Mouse (Mus musculus) spleen, adult 2 months (tissue): Measurements from ENCODE around the gene Ptgis. TPM values are rescaled to one million over a fixed set of nuclear protein-coding genes. Genes with fewer than 3 reads are reported as not detected.

Experiments used
- DNase-seq, 2 experiments: peaks; one replicate each; pipeline versions ENCODE4 v3.0.0 to v3.0.0-alpha.2; 2012 to 2021; ENCODE audit warnings: low spot score in 2 of 2, low read depth in 1 of 2
- H3K27ac ChIP-seq: fragments of 200-500 bp; 2 replicates; pipeline ENCODE4 v1.5.1; 2012; ENCODE audit warnings: low read length, inconsistent platforms; ENCODE audit not compliant: insufficient read depth
- H3K27me3 ChIP-seq: fragments of 200-500 bp; 2 replicates; pipeline ENCODE4 v1.6.1; 2012; ENCODE audit warnings: mild to moderate bottlenecking, moderate library complexity, low read length, inconsistent platforms; ENCODE audit not compliant: control insufficient read depth, insufficient read depth
- H3K36me3 ChIP-seq: fragments of 200-500 bp; 2 replicates; pipeline ENCODE4 v1.6.1; 2012; ENCODE audit warnings: mild to moderate bottlenecking, low read length, inconsistent platforms; ENCODE audit not compliant: control insufficient read depth, insufficient read depth
- H3K4me1 ChIP-seq: fragments of 200-500 bp; 2 replicates; pipeline ENCODE4 v1.6.1; 2011; ENCODE audit warnings: inconsistent platforms; ENCODE audit not compliant: control insufficient read depth, insufficient read depth, insufficient read length
- H3K4me3 ChIP-seq: fragments of 200-500 bp; 2 replicates; pipeline ENCODE4 v1.5.1; 2011; ENCODE audit warnings: mild to moderate bottlenecking, inconsistent platforms; ENCODE audit not compliant: insufficient read depth, insufficient read length; ENCODE audit errors: extremely low read depth
- CTCF ChIP-seq: fragments of 200-500 bp; IDR thresholded peaks from 2 replicates; pipeline ENCODE4 v1.5.1; 2011; ENCODE audit warnings: mild to moderate bottlenecking, inconsistent platforms; ENCODE audit not compliant: insufficient read depth, insufficient read length, insufficient replicate concordance; ENCODE audit errors: extremely low read depth
- POLR2A ChIP-seq: fragments of 200-500 bp; IDR thresholded peaks from 2 replicates; pipeline ENCODE4 v1.6.1; 2011; ENCODE audit warnings: low read depth, low read length, inconsistent platforms
- WGBS: fragments of 180-500 bp; shearing (Covaris S2); methylation state at CpG from one replicate; pipeline ENCODE4 v1.1.7; 2018; 5-methylcytosine and 5-hydroxymethylcytosine counted together
- polyA plus RNA-seq: library from polyadenylated mRNA; depleted of rRNA; stranded (reverse); fragments of >200 nt; gene quantifications from 2 replicates; pipeline ENCODE4 v1.2.3, GENCODE M21; 2012

The Ptgis gene
- polyA plus RNA-seq, 1 experiment: 6.4 TPM

DNA sequence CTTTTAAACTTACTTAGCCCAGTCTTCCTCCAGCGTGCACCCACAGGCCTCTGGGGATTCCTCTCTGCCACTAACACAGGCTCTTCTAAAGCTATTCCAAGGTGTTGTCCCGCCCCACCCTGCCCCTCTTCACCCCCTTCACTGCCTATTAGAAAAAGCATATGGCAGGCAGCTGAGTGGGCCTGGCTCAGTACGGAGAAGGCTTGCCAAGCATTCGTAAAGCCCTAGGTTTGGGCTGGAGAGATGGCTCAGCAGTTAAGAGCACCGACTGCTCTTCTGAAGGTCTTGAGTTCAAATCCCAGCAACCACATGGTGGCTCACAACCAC, 7.4 kb downstream of the Ptgis start:
- TF ChIP-seq CTCF: no peak
- TF ChIP-seq POLR2A: no peak
- WGBS: 68% methylated on average over 5 of the region's 5 CpGs
- H3K4me1 ChIP-seq: no peaks in the 10 kb centered on the region
- H3K36me3 ChIP-seq: no peaks in the 10 kb centered on the region
- H3K27ac ChIP-seq: no peak overlapping the region
- H3K4me3 ChIP-seq: no peak overlapping the region
- no peak for DNase-seq
- H3K27me3 ChIP-seq: no peaks in the 10 kb centered on the region

DNA sequence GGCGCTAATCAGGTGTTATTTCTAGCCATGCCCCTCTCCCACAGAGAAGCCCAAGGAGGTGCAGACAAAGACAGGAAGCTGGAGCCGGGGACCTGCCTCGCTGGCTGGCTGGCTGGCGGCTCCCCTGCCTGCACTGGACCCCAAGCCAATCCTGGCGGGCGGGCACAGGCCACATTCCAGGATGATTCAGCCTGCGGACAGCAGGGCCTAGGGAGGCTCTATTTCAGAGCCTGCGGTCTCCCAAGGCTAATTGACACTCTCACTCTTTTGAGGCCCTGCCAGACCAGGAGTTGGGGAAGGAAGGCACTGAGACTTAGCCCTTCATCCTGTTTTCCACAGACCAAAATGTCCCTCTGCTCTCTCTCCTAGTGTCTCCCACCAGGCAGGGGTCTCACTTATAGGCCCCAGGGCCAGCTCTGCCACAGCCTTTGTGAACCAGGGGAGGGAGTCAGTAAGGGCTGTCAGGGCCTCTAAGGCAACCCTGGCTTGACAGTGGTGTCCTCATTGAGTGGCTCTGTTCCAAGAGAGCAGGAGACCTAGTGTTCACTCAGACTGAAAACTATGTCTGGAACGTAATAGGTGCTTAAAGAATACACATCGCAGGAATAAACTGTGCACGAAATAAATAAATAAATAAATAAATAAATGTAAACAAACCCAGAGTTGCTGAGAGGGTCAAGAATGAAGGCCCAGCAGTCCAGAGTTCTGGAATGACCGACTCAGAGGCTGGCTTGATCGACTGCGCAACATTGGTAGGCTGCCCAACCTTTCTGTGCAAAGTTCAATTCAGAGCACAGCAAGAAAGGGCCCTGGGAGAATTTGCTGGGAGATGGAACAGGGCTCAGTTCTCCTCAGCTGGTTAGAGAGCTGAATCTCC, 8.0 kb downstream of the Ptgis start:
- no peaks in the 10 kb centered on the region for H3K27me3 ChIP-seq
- no peak overlapping the region for H3K27ac ChIP-seq
- H3K4me1 ChIP-seq: no peaks in the 10 kb centered on the region
- no peak overlapping the region for H3K4me3 ChIP-seq
- WGBS: 84% methylated on average over 14 of the region's 14 CpGs
- no peak for DNase-seq
- TF ChIP-seq CTCF (no peak), POLR2A (no peak)
- no peaks in the 10 kb centered on the region for H3K36me3 ChIP-seq

DNA sequence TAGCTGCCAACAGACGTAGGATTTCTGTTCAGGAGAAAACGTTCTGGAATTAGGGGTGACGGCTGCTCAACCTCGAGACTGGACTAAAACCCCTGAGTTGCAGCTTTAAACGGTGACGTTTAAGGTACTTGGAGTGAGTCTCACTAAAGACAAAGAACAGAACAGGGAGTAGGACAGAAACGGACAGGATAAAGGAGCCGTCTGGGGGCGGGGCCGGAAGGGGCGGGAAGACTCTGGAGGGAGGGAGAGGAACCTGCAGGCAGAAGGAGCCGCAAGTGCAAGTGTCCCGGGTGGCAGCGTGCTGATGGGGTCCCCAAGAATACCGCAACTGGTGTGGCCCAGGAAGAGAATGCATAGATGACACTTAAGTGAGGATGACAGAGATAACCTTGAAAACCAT, 9.8 kb downstream of the Ptgis start:
- 30% methylated on average over 15 of the region's 15 CpGs for WGBS
- Histone ChIP-seq H3K36me3 (no peaks in the 10 kb centered on the region), H3K27me3 (no peaks in the 10 kb centered on the region), H3K4me3 (no peak overlapping the region), H3K4me1 (no peaks in the 10 kb centered on the region), H3K27ac (no peak overlapping the region)
- TF ChIP-seq POLR2A: no peak
- no peak for TF ChIP-seq CTCF
- DNase-seq: no peak

DNA sequence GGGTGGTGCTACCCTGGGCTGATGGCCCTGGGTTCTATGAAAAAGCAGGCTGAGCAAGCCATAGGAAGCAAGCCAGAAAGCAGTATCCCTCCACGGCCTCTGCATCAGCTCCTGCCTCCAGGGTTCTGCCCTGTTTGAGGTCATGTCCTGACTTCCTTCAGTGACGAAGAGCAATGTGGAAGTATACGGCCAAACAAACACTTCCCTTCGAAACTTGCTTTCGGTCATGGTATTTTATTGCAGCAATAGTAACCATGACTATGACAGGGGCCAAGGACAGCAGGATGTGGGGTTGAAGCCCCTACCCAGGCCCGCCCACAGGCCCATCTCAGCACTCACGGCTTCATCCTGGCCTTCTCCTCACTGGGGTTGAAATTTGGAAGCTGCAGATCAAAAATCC, 15.5 kb downstream of the Ptgis start:
- no peak overlapping the region for H3K4me3 ChIP-seq
- no peak overlapping the region for H3K27ac ChIP-seq
- no peaks in the 10 kb centered on the region for H3K27me3 ChIP-seq
- WGBS: 56% methylated on average over 7 of the region's 7 CpGs
- no peak for TF ChIP-seq CTCF
- TF ChIP-seq POLR2A: no peak
- H3K4me1 ChIP-seq: no peaks in the 10 kb centered on the region
- no peak for DNase-seq
- no peaks in the 10 kb centered on the region for H3K36me3 ChIP-seq

DNA sequence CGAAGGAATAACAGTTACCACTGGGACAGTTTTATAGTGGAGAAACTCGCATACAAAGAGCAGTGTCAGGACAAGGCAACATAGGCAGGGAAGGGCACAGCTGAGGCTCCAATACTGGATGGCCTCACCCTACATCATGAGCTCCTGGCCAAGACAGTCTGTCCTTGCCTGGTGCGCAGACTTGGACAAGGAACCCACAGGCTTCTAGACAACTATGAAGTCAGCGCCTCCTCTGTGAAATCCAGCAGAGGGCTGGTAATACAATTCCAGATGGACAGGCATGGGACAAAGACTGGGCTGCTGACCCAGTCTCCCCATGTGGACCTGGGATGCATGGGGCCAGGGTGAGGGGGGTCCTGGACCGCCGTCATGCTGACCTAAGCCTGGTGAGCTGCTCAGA, 16.2 kb downstream of the Ptgis start:
- 89% methylated on average over 6 of the region's 6 CpGs for WGBS
- Histone ChIP-seq H3K4me3 (no peak overlapping the region), H3K36me3 (no peaks in the 10 kb centered on the region), H3K4me1 (no peaks in the 10 kb centered on the region), H3K27ac (no peak overlapping the region), H3K27me3 (no peaks in the 10 kb centered on the region)
- no peak for DNase-seq
- TF ChIP-seq CTCF: no peak
- no peak for TF ChIP-seq POLR2A

DNA sequence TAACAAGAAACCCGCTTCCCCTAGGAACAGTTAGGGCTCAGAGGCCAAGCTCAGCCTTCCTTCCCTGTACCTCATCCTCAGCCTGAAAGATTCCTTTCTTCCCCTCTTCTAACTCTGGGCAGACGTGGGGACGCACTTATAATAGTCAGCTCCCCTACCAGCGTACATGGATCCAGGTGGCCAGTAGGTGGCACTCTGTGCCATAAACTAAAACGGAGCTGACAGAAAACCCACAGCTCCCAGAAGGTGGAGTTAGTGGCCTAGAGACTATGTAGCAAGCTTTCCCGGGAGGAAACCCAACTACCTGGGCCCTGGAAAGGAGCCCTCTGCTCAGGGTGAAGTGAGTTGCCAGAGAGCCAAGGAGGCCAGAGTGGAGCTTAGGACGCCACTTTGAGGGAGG, 18.3 kb downstream of the Ptgis start:
- Histone ChIP-seq H3K4me3 (no peak overlapping the region), H3K27ac (no peak overlapping the region), H3K36me3 (no peaks in the 10 kb centered on the region), H3K27me3 (no peaks in the 10 kb centered on the region), H3K4me1 (no peaks in the 10 kb centered on the region)
- WGBS: 24% methylated on average over 7 of the region's 7 CpGs
- TF ChIP-seq POLR2A: no peak
- TF ChIP-seq CTCF: peak; percentile 65; the same call in 1 of the 2 replicates
- DNase-seq: peak; percentile 36 to 54

DNA sequence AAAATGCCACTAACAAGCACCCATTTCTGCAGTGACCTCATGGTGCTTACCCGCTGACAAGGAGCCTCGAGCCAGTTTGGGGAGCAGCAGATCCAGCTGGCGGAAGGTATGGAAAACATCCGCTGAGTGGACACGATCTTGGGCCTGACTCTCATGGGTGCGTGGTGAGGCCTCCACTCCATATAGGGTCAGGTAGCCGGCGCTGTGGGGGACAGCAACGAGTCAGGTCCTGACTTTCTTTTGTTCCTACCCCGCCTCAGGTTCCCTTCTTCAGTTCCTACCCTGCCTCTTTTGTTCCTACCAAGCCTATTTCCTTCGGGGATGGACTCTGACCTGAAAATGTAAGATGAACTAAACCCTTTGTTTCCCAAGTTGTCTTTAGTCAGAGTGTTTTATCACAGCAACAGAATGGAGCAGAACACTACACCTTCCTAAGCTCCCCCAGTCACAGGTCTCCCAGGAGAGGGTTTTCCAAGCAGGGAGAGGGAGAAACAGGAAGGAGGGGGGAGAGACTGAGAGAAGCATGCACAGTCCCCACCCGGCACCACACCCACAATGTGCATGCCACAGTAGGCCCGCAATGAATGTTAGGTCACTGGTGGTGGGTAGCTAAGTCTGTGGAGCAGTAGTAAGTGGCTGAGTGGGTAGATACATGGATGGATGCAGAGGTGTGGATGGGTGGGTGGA, 19.1 kb downstream of the Ptgis start:
- WGBS: 86% methylated on average over 13 of the region's 13 CpGs
- Histone ChIP-seq H3K27me3 (no peaks in the 10 kb centered on the region), H3K4me1 (no peaks in the 10 kb centered on the region), H3K36me3 (no peaks in the 10 kb centered on the region), H3K27ac (no peak overlapping the region), H3K4me3 (no peak overlapping the region)
- DNase-seq: no peak
- TF ChIP-seq CTCF (no peak), POLR2A (no peak)
